Mouse (Mus musculus): Measurements from ENCODE around the gene Edem2. TPM values are rescaled to one million over a fixed set of nuclear protein-coding genes. Genes with fewer than 3 reads are reported as not detected.
A peak's percentile ranks its signal among the peaks of the same experiment; 100 is the strongest.

Gene Edem2
- polyA plus RNA-seq, 1 experiment from 2014 or later = 39.4 TPM

DNA sequence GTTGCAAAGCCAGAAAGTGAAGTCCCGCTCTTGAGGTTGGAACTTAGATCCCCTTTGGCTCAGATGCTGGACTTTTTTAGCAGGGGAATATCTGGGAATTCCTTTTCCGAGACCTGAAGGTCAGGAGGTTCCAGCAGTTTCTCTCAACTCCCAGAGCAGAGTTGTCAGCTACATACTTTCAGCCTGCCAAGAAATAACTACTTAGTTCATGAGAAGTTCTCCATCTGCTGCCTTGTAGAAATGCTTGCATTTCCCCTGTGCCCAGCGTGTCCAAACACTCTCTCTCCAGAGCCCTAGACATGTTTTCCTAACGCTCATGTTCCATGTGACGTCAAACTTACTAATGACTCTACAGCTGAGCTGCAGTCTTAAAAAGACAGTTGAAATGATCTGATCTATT lies 5.8 kb upstream of the Edem2 start:
- ATAC-seq (ENCODE audit: insufficient number of reproducible peaks, low FRiP score, low TSS enrichment, low read depth) = no peak
- Histone ChIP-seq H3K4me3 (replicated peaks) (no peak overlapping the region), H3K9me3 (replicated peaks) (no peaks in the 10 kb centered on the region), H3K9ac (no peak overlapping the region), H3K4me2 (replicated peaks) (no peak overlapping the region), H3K36me3 (no peaks in the 10 kb centered on the region), H3K27me3 (no peaks in the 10 kb centered on the region), H3K4me1 (no peaks in the 10 kb centered on the region), H3K27ac (replicated peaks) (no peak overlapping the region)
- WGBS = 72% methylated on average over 5 of the region's 5 CpGs

GRCm38 (mm10) chr2:155728742-155729141 lies 533 bp downstream of the Edem2 start:
- no peak for ATAC-seq (ENCODE audit: insufficient number of reproducible peaks, low FRiP score, low TSS enrichment, low read depth)
- H3K9me3 ChIP-seq (replicated peaks) = no peaks in the 10 kb centered on the region
- H3K27me3 ChIP-seq = no peaks in the 10 kb centered on the region
- peaks cover 3% of the 10 kb centered on the region; the same call in 1 of the 2 replicates for H3K36me3 ChIP-seq
- H3K9ac ChIP-seq = peak overlapping the region; percentile 56
- H3K4me1 ChIP-seq = peaks cover 14% of the 10 kb centered on the region; the same call in 1 of the 2 replicates
- H3K27ac ChIP-seq (replicated peaks) = no peak overlapping the region
- peak overlapping the region; percentile 97 for H3K4me3 ChIP-seq (replicated peaks)
- WGBS = 5% methylated on average over 15 of the region's 15 CpGs
- peak overlapping the region; percentile 91 for H3K4me2 ChIP-seq (replicated peaks)

DNA sequence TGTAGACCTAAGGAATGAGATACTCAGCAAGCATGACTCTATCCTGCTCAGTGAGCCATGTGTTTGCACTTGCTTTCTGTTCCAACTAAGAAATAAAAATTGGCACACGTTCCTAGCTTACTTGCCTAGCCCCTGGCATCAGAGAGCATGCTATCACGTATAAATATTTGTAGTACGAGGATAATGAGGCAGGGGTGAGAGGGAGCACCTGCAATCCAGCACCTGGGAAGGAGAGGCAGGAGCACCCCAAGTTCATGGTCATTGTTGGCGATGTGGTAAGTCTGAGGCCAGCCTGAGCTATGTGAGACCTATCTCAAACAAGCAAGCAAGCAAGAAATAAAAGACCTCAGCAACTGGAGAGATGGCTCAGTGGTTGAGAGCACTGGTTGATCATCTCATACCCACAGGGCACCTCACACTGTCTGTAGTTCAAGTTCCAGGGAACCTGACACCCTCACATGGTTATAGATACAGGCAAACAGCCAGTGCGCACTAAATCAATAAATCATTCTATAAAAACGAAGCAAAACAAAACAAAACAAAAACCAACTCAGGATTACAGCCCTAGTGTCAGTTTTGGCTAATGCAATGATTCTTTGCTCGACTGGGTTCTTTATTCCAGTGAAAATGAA lies 1.4 kb downstream of the Edem2 start:
- no peak for ATAC-seq (ENCODE audit: insufficient number of reproducible peaks, low FRiP score, low TSS enrichment, low read depth)
- H3K9me3 ChIP-seq (replicated peaks) = no peaks in the 10 kb centered on the region
- H3K4me3 ChIP-seq (replicated peaks) = no peak overlapping the region
- 0 out of 2 replicates have a peak overlapping the region, but pooled peaks have one; percentile 91 for H3K4me2 ChIP-seq (replicated peaks)
- WGBS = 74% methylated on average over 7 of the region's 7 CpGs
- peaks cover 7% of the 10 kb centered on the region for H3K36me3 ChIP-seq
- peaks cover 14% of the 10 kb centered on the region; the same call in 1 of the 2 replicates for H3K4me1 ChIP-seq
- H3K27me3 ChIP-seq = no peaks in the 10 kb centered on the region
- H3K27ac ChIP-seq (replicated peaks) = no peak overlapping the region
- no peak overlapping the region for H3K9ac ChIP-seq

GRCm38 (mm10) chr2:155726302-155726701 lies 3.0 kb downstream of the Edem2 start:
- H3K27me3 ChIP-seq = no peaks in the 10 kb centered on the region
- ATAC-seq (ENCODE audit: insufficient number of reproducible peaks, low FRiP score, low TSS enrichment, low read depth) = no peak

GRCm38 (mm10) chr2:155724526-155724925 lies 4.7 kb downstream of the Edem2 start:
- Histone ChIP-seq H3K4me1 (peaks cover 14% of the 10 kb centered on the region; the same call in 1 of the 2 replicates), H3K36me3 (peaks cover 24% of the 10 kb centered on the region), H3K9ac (no peak overlapping the region), H3K4me2 (replicated peaks) (no peak overlapping the region), H3K27me3 (no peaks in the 10 kb centered on the region), H3K9me3 (replicated peaks) (no peaks in the 10 kb centered on the region), H3K4me3 (replicated peaks) (no peak overlapping the region), H3K27ac (replicated peaks) (no peak overlapping the region)
- no peak for ATAC-seq (ENCODE audit: insufficient number of reproducible peaks, low FRiP score, low TSS enrichment, low read depth)
- 77% methylated on average over 6 of the region's 6 CpGs for WGBS

More at GRCm38 (mm10) chr2:155726302-155726701, 3.0 kb downstream of the Edem2 start:
- Histone ChIP-seq H3K36me3 (peaks cover 14% of the 10 kb centered on the region), H3K4me2 (replicated peaks) (no peak overlapping the region), H3K4me1 (peaks cover 14% of the 10 kb centered on the region; the same call in 1 of the 2 replicates), H3K4me3 (replicated peaks) (no peak overlapping the region), H3K9me3 (replicated peaks) (no peaks in the 10 kb centered on the region), H3K27ac (replicated peaks) (no peak overlapping the region), H3K9ac (no peak overlapping the region)
- WGBS = 87% methylated on average over 7 of the region's 7 CpGs

- H3K9ac ChIP-seq = no peak overlapping the region
- peaks cover 28% of the 10 kb centered on the region for H3K36me3 ChIP-seq
- peaks cover 14% of the 10 kb centered on the region; the same call in 1 of the 2 replicates for H3K4me1 ChIP-seq
- H3K4me3 ChIP-seq (replicated peaks) = no peak overlapping the region
- H3K9me3 ChIP-seq (replicated peaks) = no peaks in the 10 kb centered on the region
- 77% methylated on average over 5 of the region's 5 CpGs for WGBS
- no peak overlapping the region for H3K27ac ChIP-seq (replicated peaks)
- H3K27me3 ChIP-seq = no peaks in the 10 kb centered on the region
- H3K4me2 ChIP-seq (replicated peaks) = no peak overlapping the region
- ATAC-seq (ENCODE audit: insufficient number of reproducible peaks, low FRiP score, low TSS enrichment, low read depth) = no peak
Observed at GRCm38 (mm10) chr2:155724036-155724435, 5.2 kb downstream of the Edem2 start.

DNA sequence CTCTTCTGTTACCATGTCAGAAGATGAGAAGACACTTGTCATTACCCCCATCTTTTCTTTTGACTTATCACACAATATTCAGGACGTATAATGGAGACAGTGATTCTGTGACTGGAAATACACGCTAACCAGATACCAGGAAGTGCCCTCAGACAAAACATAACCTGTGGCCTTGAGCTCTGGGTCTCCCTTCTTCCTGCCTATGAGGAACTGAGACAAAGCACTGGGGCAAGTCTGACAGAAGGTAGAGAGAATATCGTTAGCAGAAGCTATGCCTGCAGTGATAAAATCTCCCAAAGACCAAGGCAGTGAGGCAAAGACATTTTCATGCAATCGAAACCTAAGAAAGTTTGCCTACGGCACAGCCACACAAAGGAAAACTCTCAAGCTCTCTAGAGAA lies 8.7 kb downstream of the Edem2 start:
- no peak overlapping the region for H3K4me2 ChIP-seq (replicated peaks)
- H3K9ac ChIP-seq = no peak overlapping the region
- no peak overlapping the region for H3K4me3 ChIP-seq (replicated peaks)
- no peaks in the 10 kb centered on the region for H3K4me1 ChIP-seq
- no peak overlapping the region for H3K27ac ChIP-seq (replicated peaks)
- ATAC-seq (ENCODE audit: insufficient number of reproducible peaks, low FRiP score, low TSS enrichment, low read depth) = no peak
- 75% methylated on average over 5 of the region's 5 CpGs for WGBS
- no peaks in the 10 kb centered on the region for H3K9me3 ChIP-seq (replicated peaks)
- H3K36me3 ChIP-seq = peaks cover 49% of the 10 kb centered on the region
- no peaks in the 10 kb centered on the region for H3K27me3 ChIP-seq

GRCm38 (mm10) chr2:155717082-155717990 lies 11.9 kb downstream of the Edem2 start:
- Histone ChIP-seq H3K4me3 (replicated peaks) (no peak overlapping the region), H3K9ac (no peak overlapping the region), H3K4me2 (replicated peaks) (no peak overlapping the region), H3K27ac (replicated peaks) (no peak overlapping the region), H3K36me3 (peaks cover 59% of the 10 kb centered on the region), H3K9me3 (replicated peaks) (no peaks in the 10 kb centered on the region), H3K4me1 (no peaks in the 10 kb centered on the region), H3K27me3 (no peaks in the 10 kb centered on the region)
- ATAC-seq (ENCODE audit: insufficient number of reproducible peaks, low FRiP score, low TSS enrichment, low read depth) = no peak
- WGBS = 84% methylated on average over 12 of the region's 12 CpGs

DNA sequence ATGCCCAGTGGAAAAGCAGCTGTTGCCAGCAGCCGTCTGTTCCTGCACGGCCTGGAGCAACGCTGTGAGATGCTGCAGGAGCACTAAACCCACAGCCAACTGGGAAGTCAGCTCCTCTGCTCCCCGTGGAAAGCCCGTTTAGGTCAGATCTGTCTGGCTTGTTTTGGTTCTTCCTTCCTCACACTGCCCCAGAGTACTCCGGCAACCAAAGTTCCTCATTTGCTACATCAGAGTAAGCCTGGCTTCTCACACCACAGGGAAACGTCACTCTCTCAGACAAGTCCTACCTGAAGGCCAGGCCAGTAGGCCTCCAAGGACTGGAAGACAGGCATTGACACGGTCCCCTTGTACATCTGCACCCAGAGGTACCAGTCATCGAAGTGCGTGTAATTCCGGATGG lies 18.7 kb downstream of the Edem2 start:
- H3K4me1 ChIP-seq = 0 out of 2 replicates have a peak, but pooled peaks cover 4% of the 10 kb centered on the region
- no peak overlapping the region for H3K9ac ChIP-seq
- no peak overlapping the region for H3K4me3 ChIP-seq (replicated peaks)
- no peaks in the 10 kb centered on the region for H3K9me3 ChIP-seq (replicated peaks)
- H3K27ac ChIP-seq (replicated peaks) = no peak overlapping the region
- WGBS = 86% methylated on average over 11 of the region's 11 CpGs
- no peaks in the 10 kb centered on the region for H3K27me3 ChIP-seq
- peaks cover 50% of the 10 kb centered on the region for H3K36me3 ChIP-seq
- H3K4me2 ChIP-seq (replicated peaks) = no peak overlapping the region
- no peak for ATAC-seq (ENCODE audit: insufficient number of reproducible peaks, low FRiP score, low TSS enrichment, low read depth)

DNA sequence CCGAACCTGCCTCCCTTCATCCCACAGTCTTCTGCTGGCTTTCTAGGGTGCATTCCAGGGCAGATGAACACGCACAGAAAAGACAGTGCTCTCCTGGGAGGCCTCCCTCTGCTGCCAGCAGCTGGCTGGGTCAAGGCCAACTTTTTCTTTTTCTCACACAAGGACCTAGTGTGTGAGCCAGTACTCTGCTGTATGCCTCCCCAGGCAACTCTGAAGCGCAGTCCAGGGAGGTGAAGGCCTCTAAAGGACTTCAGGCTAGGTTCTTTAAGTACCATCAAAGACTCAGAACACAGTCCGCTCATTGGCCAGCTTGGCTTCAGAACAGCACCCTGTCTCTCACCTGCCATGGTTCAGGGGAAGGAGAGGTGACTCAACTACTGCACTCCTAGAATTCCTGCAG lies 22.0 kb downstream of the Edem2 start:
- Histone ChIP-seq H3K4me2 (replicated peaks) (no peak overlapping the region), H3K9me3 (replicated peaks) (no peaks in the 10 kb centered on the region), H3K36me3 (peaks cover 51% of the 10 kb centered on the region), H3K9ac (no peak overlapping the region), H3K27me3 (no peaks in the 10 kb centered on the region), H3K4me3 (replicated peaks) (no peak overlapping the region), H3K27ac (replicated peaks) (no peak overlapping the region), H3K4me1 (0 out of 2 replicates have a peak, but pooled peaks cover 4% of the 10 kb centered on the region)
- 69% methylated on average over 4 of the region's 4 CpGs for WGBS
- ATAC-seq (ENCODE audit: insufficient number of reproducible peaks, low FRiP score, low TSS enrichment, low read depth) = no peak

DNA sequence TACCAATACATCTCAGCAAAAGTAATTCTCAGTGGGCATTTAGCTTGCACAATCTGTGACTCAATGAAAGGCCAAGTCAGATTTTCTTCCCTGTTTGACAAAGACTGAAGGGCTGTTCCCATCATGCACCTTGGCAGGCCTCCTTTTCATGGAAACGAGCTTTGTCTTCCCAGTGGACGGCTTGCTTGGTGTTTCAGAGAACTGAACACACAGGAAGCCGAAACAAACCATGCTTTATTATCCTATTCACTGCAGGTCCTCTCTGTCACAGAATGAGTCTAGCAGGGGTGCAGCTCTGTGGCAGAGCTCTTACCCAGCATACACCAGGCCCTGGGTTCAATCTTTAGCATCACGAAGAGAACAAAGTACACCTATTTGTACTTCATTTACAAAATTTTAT lies 25.6 kb downstream of the Edem2 start:
- Histone ChIP-seq H3K27me3 (no peaks in the 10 kb centered on the region), H3K36me3 (peaks cover 46% of the 10 kb centered on the region), H3K9ac (no peak overlapping the region), H3K4me1 (0 out of 2 replicates have a peak, but pooled peaks cover 4% of the 10 kb centered on the region), H3K4me2 (replicated peaks) (no peak overlapping the region), H3K4me3 (replicated peaks) (no peak overlapping the region), H3K27ac (replicated peaks) (no peak overlapping the region), H3K9me3 (replicated peaks) (no peaks in the 10 kb centered on the region)
- 66% methylated on average over 4 of the region's 4 CpGs for WGBS
- ATAC-seq (ENCODE audit: insufficient number of reproducible peaks, low FRiP score, low TSS enrichment, low read depth) = no peak
